Mouse (Mus musculus) hindbrain, embryonic 12.5 days (tissue): ENCODE data around the gene Oaz1. TPM values are rescaled to one million over a fixed set of nuclear protein-coding genes. Genes with fewer than 3 reads are reported as not detected.

Source experiments
- ATAC-seq: fragments of 200-750 bp; cut with Nextera tagmentation; 2 replicates; pipeline ENCODE4 v1.8.0; 2017; ENCODE audit warnings: moderate TSS enrichment; ENCODE audit not compliant: low FRiP score
- H3K27ac ChIP-seq: fragments of 300-500 bp; sonication (generic); 2 replicates; pipeline ENCODE4 v1.5.1; 2016; ENCODE audit warnings: mild to moderate bottlenecking
- H3K27me3 ChIP-seq: fragments of 300-500 bp; sonication (generic); 2 replicates; pipeline ENCODE4 v1.6.1; 2016; ENCODE audit warnings: mild to moderate bottlenecking
- H3K36me3 ChIP-seq: fragments of 300-500 bp; sonication (generic); 2 replicates; pipeline ENCODE4 v1.6.1; 2016; ENCODE audit warnings: mild to moderate bottlenecking
- H3K4me1 ChIP-seq: fragments of 300-500 bp; sonication (generic); 2 replicates; pipeline ENCODE4 v1.6.1; 2016
- H3K4me2 ChIP-seq: fragments of 300-500 bp; sonication (generic); replicated peaks from 2 replicates; pipeline ENCODE4 v1.6.1; 2016; ENCODE audit warnings: mild to moderate bottlenecking
- H3K4me3 ChIP-seq: fragments of 300-500 bp; sonication (generic); 2 replicates; pipeline ENCODE4 v1.5.1; 2016; ENCODE audit warnings: mild to moderate bottlenecking
- H3K9ac ChIP-seq: fragments of 300-500 bp; sonication (generic); 2 replicates; pipeline ENCODE4 v1.6.1; 2016; ENCODE audit warnings: mild to moderate bottlenecking, moderate library complexity
- H3K9me3 ChIP-seq: fragments of 300-500 bp; sonication (generic); replicated peaks from 2 replicates; pipeline ENCODE4 v1.6.1; 2016; ENCODE audit warnings: mild to moderate bottlenecking
- WGBS: fragments of 180-500 bp; shearing (Covaris S2); methylation state at CpG from one replicate; pipeline ENCODE4 v1.1.7; 2016; 5-methylcytosine and 5-hydroxymethylcytosine counted together
- polyA plus RNA-seq: library from polyadenylated mRNA; unstranded; fragments of >200 nt; fragmentation: Nextera tagmentation; extraction: Ambion mirVana; gene quantifications from 2 replicates; pipeline ENCODE4 v1.2.1, GENCODE M21; 2016

The Oaz1 gene
- polyA plus RNA-seq, 1 experiment from 2014 or later, result 1,389 TPM

- H3K4me2 ChIP-seq, result no peak overlapping the region
- H3K27me3 ChIP-seq, result no peaks in the 10 kb centered on the region
- no peak overlapping the region for H3K4me3 ChIP-seq
- no peak overlapping the region for H3K9ac ChIP-seq
- H3K27ac ChIP-seq, result no peak overlapping the region
- WGBS, result 92% methylated on average over 4 of the region's 4 CpGs
- ATAC-seq, result no peak
- H3K4me1 ChIP-seq, result peaks cover 16% of the 10 kb centered on the region
- H3K36me3 ChIP-seq, result peaks cover 73% of the 10 kb centered on the region
- H3K9me3 ChIP-seq, result no peaks in the 10 kb centered on the region
Measured at GRCm38 (mm10) chr10:80793803-80794202, 32.7 kb upstream of the Oaz1 start.

- no peak overlapping the region for H3K4me2 ChIP-seq
- no peak overlapping the region for H3K27ac ChIP-seq
- H3K4me3 ChIP-seq, result no peak overlapping the region
- WGBS, result 93% methylated on average over 8 of the region's 8 CpGs
- no peaks in the 10 kb centered on the region for H3K27me3 ChIP-seq
- peaks cover 22% of the 10 kb centered on the region for H3K4me1 ChIP-seq
- no peak overlapping the region for H3K9ac ChIP-seq
- ATAC-seq, result no peak
- peaks cover 64% of the 10 kb centered on the region for H3K36me3 ChIP-seq
- H3K9me3 ChIP-seq, result no peaks in the 10 kb centered on the region
Measured at GRCm38 (mm10) chr10:80794750-80795149, 31.7 kb upstream of the Oaz1 start.

- 90% methylated on average over 9 of the region's 9 CpGs for WGBS
- H3K27ac ChIP-seq, result no peak overlapping the region
- H3K9me3 ChIP-seq, result no peaks in the 10 kb centered on the region
- peak overlapping the region; percentile 95 for H3K4me2 ChIP-seq
- peaks cover 60% of the 10 kb centered on the region for H3K36me3 ChIP-seq
- no peaks in the 10 kb centered on the region for H3K27me3 ChIP-seq
- H3K9ac ChIP-seq, result peak overlapping the region; percentile 98
- H3K4me1 ChIP-seq, result peaks cover 28% of the 10 kb centered on the region
- peak overlapping the region; percentile 89; the same call in 1 of the 2 replicates for H3K4me3 ChIP-seq
- no peak for ATAC-seq
Measured at GRCm38 (mm10) chr10:80796307-80796848, 30.1 kb upstream of the Oaz1 start.

GRCm38 (mm10) chr10:80797186-80798149, 29.0 kb upstream of the Oaz1 start:
- H3K4me1 ChIP-seq, result peaks cover 28% of the 10 kb centered on the region

GRCm38 (mm10) chr10:80798150-80799006, 28.1 kb upstream of the Oaz1 start, which contains the start of the genes Sf3a2 and Plekhj1:
Gene Sf3a2, plus strand, starts transcription at chr10:80798198.
Gene Plekhj1, minus strand, starts transcription at chr10:80798626.
- Histone ChIP-seq H3K36me3 (peaks cover 60% of the 10 kb centered on the region), H3K27ac (peak within 1 kb of the TSS; percentile 97), H3K4me1 (peaks cover 28% of the 10 kb centered on the region), H3K9me3 (no peaks in the 10 kb centered on the region), H3K4me2 (peak within 1 kb of the TSS; percentile 95), H3K4me3 (peak within 1 kb of the TSS; percentile 89), H3K9ac (peak within 1 kb of the TSS; percentile 98), H3K27me3 (no peaks in the 10 kb centered on the region)
- ATAC-seq, result peak; percentile 93
- under 1% methylated on average over 102 of the region's 104 CpGs for WGBS

More at GRCm38 (mm10) chr10:80797186-80798149, 29.0 kb upstream of the Oaz1 start:
- peak overlapping the region; percentile 97 for H3K27ac ChIP-seq
- peak overlapping the region; percentile 89 for H3K4me3 ChIP-seq
- peaks cover 60% of the 10 kb centered on the region for H3K36me3 ChIP-seq
- no peaks in the 10 kb centered on the region for H3K27me3 ChIP-seq
- 3% methylated on average over 57 of the region's 59 CpGs for WGBS
- peak overlapping the region; percentile 95 for H3K4me2 ChIP-seq
- no peaks in the 10 kb centered on the region for H3K9me3 ChIP-seq
- peak overlapping the region; percentile 98 for H3K9ac ChIP-seq
- ATAC-seq, result peak; percentile 71

GRCm38 (mm10) chr10:80799070-80799566, 27.3 kb upstream of the Oaz1 start:
- H3K4me2 ChIP-seq, result peak overlapping the region; percentile 95
- no peak for ATAC-seq
- H3K27ac ChIP-seq, result peak overlapping the region; percentile 97
- H3K9ac ChIP-seq, result peak overlapping the region; percentile 98
- peaks cover 28% of the 10 kb centered on the region for H3K4me1 ChIP-seq
- no peaks in the 10 kb centered on the region for H3K27me3 ChIP-seq
- H3K4me3 ChIP-seq, result peak overlapping the region; percentile 89
- 4% methylated on average over 18 of the region's 18 CpGs for WGBS
- no peaks in the 10 kb centered on the region for H3K9me3 ChIP-seq
- peaks cover 60% of the 10 kb centered on the region for H3K36me3 ChIP-seq

GRCm38 (mm10) chr10:80802204-80802912, 24.1 kb upstream of the Oaz1 start:
- 97% methylated on average over 10 of the region's 10 CpGs for WGBS
- no peak for ATAC-seq
- Histone ChIP-seq H3K27me3 (peaks cover 26% of the 10 kb centered on the region), H3K4me1 (peaks cover 30% of the 10 kb centered on the region), H3K9ac (no peak overlapping the region), H3K4me2 (no peak overlapping the region), H3K27ac (no peak overlapping the region), H3K36me3 (peaks cover 50% of the 10 kb centered on the region), H3K9me3 (no peaks in the 10 kb centered on the region), H3K4me3 (no peak overlapping the region)

- no peak overlapping the region for H3K9ac ChIP-seq
- H3K4me2 ChIP-seq, result no peak overlapping the region
- H3K27ac ChIP-seq, result no peak overlapping the region
- peaks cover 50% of the 10 kb centered on the region for H3K36me3 ChIP-seq
- H3K4me3 ChIP-seq, result no peak overlapping the region
- no peak for ATAC-seq
- 83% methylated on average over 3 of the region's 3 CpGs for WGBS
- peaks cover 27% of the 10 kb centered on the region for H3K27me3 ChIP-seq
- H3K4me1 ChIP-seq, result peaks cover 36% of the 10 kb centered on the region
- no peaks in the 10 kb centered on the region for H3K9me3 ChIP-seq
Measured at GRCm38 (mm10) chr10:80802996-80803395, 23.5 kb upstream of the Oaz1 start.

- no peak overlapping the region for H3K9ac ChIP-seq
- H3K27ac ChIP-seq, result no peak overlapping the region
- 93% methylated on average over 2 of the region's 2 CpGs for WGBS
- H3K36me3 ChIP-seq, result peaks cover 50% of the 10 kb centered on the region
- H3K4me3 ChIP-seq, result no peak overlapping the region
- H3K4me2 ChIP-seq, result no peak overlapping the region
- no peak for ATAC-seq
- peaks cover 46% of the 10 kb centered on the region for H3K4me1 ChIP-seq
- peaks cover 41% of the 10 kb centered on the region for H3K27me3 ChIP-seq
- H3K9me3 ChIP-seq, result no peaks in the 10 kb centered on the region
Measured at GRCm38 (mm10) chr10:80804340-80804739, 22.1 kb upstream of the Oaz1 start.

- Histone ChIP-seq H3K4me3 (no peak within 1 kb of the TSS), H3K36me3 (peaks cover 49% of the 10 kb centered on the region), H3K27me3 (peaks cover 45% of the 10 kb centered on the region), H3K4me1 (peaks cover 42% of the 10 kb centered on the region), H3K4me2 (no peak within 1 kb of the TSS), H3K27ac (no peak within 1 kb of the TSS), H3K9me3 (no peaks in the 10 kb centered on the region), H3K9ac (peak within 1 kb of the TSS; percentile 76)
- 70% methylated on average over 6 of the region's 6 CpGs for WGBS
- ATAC-seq, result no peak
Measured at GRCm38 (mm10) chr10:80804916-80805315, 21.5 kb upstream of the Oaz1 start, which contains the start of gene Amh. Gene Amh, plus strand, starts transcription at chr10:80805243.

GRCm38 (mm10) chr10:80805322-80805721, 21.1 kb upstream of the Oaz1 start:
- H3K4me2 ChIP-seq, result no peak overlapping the region
- peaks cover 49% of the 10 kb centered on the region for H3K27me3 ChIP-seq
- no peaks in the 10 kb centered on the region for H3K9me3 ChIP-seq
- peaks cover 42% of the 10 kb centered on the region for H3K4me1 ChIP-seq
- no peak overlapping the region for H3K27ac ChIP-seq
- H3K36me3 ChIP-seq, result peaks cover 46% of the 10 kb centered on the region
- H3K9ac ChIP-seq, result no peak overlapping the region
- ATAC-seq, result no peak
- no peak overlapping the region for H3K4me3 ChIP-seq
- 81% methylated on average over 5 of the region's 5 CpGs for WGBS
